Mouse (Mus musculus): ENCODE results near the gene Cmklr1.
A peak's percentile ranks its signal among the peaks of the same experiment; 100 is the strongest.

The Cmklr1 gene

DNA sequence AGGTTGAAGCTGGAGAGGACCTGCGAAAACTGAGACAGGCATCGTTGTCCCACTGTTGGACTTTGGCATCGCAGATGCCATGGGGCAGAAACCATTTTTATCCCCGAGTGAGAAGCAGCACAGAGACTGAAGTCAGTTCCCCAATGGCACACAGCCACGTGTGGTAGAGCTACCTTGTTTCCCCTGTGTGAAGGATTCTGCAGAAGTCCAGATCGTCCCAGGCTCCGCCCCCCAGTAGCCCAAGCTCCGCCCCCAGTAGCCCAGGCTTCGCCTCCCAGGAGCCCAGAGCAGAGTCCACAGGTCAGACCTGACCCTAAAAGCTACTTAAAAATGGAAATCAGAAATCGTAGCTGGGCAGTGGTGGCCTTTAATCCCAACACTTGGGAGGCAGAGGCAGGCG is 4.0 kb upstream of the Cmklr1 start:
- no peak for DNase-seq (ENCODE audit: low read depth, low spot score)

DNA sequence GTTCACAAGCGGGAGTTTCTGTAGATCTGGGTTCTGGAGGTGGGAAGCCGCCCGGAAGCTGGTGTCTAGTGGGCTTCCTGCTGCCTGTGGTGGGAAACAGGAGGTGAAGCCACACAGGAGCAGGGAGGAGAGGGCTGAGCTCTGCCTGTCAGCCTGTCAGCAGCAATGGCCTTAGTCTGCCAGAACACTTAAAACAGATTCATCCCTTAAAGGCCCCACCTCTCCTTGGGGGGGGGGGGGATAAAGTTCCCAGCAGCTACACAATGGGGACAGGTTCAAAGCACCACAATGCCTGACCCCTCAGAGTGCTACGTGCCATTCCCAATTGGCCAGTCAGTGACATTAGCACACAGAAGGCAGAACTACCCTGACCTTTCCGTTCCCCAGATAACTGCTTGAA is 2.0 kb upstream of the Cmklr1 start:
- no peak for DNase-seq (ENCODE audit: low read depth, low spot score)

DNA sequence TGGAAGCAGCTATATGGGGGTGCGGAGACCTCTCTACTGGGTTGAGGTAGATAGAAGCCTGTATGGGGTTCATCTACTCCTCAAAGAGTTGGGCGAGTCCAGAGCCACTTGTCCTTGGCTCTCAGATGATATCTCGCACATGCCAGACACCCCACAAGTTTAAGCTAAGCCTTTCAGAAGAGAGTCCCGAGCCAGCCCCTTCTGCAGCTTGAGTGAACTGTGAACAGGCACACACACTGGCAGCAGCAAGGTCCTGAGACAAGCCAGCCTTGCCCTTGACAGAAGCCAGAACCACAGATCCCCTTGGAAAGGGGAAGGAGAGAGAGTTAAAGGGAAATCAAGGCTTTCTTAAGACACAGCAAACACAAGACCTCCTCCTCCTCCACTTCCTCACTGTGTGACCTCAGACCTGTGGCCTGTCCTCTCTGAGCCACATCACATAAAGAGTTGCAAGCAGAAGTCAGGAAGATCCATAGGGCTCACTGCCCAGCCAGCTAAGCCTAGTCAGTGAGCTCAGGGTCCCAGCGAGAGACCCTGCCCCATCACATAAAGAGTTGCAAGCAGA is 1.5 kb downstream of the Cmklr1 start:
- no peak for DNase-seq (ENCODE audit: low read depth, low spot score)

DNA sequence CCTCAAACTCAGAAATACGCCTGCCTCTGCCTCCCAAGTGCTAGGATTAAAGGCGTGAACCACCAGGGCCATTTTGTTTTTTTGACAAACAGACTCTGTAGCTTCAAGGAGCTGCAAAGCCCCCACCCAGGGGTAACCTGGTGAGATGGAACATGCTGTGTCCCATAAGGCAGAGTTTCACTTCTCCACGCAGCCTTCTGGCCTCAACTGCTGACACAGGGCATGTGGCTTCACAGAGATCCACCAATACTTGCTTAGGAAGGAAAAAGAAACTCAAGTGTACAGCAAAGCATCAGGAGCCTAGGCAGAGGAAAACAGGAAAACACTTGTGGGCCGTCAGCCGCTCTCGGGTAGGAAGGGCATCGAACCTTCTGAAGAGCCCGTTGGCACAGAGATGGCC is 3.1 kb downstream of the Cmklr1 start:
- DNase-seq (ENCODE audit: low read depth, low spot score), result no peak

DNA sequence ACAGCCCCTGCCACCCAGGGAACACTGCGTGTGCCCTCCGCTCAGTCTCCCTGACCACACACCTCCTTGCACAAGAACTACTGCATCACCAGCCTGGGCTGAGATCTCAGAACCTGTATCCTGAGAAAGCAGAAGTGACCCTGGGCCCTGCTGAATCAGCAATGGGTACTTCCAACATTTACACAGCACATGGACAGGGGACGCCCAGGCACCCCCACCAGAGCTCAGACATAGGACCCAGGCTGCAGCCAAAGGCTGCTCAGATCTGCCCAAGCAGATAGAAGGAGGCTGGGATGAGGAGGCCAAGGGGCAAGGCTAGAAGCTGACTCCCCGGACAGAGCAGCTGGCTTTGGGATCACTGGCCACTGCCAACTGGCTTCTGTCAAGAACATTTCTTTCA is 5.7 kb downstream of the Cmklr1 start:
- DNase-seq (ENCODE audit: low read depth, low spot score), result no peak

DNA sequence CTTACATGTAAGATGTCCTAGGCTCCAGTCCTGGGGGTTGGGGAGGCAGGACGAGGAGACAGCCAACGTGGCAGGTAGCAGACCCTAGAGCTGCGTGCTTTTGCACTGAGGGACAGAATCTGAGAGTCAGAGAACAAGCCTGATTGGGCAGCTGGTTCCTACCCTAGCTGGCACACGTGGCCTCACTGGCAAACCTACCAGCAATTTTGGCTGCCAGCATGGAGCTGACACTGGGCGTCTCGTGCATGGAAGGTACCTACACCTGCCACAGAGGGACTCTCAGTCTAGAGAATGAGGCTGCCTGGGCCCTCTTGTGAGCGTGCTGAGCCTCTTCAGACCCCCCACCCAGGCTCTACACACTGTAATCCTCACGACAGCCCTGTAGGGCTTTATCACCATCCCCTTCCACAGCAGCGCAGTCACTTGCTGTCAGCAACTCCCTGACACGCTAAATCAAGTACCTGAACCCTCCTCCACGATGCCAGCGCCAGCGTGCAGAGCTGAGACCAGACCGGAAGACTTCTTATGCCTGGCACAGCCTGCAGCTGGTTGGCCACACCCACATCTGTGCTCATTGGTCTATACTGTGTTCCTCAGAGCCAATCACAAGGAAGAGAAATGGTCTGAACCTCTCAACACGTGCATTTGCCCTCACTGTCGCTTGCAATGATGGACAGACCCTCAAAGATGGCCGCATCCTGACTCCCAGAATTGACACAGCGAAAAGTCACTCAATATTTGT is 6.9 kb downstream of the Cmklr1 start:
- peak; percentile 24 for DNase-seq (ENCODE audit: low read depth, low spot score)

DNA sequence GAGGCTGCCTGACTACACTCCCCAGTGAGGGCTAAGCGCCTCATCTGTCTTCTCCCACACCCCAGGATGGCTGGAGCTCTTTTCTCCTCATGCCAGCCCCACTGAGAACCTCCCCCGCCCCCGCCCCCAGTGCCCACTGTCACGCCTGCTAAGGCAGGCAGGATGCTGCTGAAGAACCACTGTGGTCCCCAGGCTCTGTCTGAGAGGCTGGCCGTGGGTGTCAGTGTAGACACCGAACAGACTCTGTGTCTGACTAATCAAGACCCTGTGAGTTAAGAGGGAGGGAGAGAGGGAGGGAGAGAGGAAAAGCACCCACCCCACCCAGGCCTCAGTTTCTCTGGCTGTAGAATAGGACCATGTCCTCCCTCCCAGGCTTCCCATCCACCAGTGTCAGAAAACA is 9.2 kb downstream of the Cmklr1 start:
- peak; percentile 27 for DNase-seq (ENCODE audit: low read depth, low spot score)

DNA sequence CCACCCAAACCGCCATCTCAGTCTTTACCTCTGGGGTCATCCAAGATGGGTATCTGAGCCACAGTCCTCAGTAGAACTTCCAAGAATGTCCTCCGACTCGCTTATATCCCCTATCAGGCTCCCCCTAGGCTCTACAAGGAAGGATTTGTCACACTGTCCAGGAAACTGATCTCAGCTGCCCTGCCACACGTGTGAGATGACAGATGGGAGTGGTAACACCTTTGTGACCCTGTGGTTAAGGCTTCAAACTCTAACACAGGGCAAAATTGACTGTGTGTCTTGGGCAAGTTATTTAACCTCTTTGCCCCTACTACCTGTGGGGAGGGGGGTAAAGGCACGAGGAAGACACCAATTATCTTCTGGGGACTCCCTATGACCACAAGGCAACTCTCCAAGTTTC is 11.1 kb downstream of the Cmklr1 start:
- peak; percentile 48 for DNase-seq (ENCODE audit: low read depth, low spot score)

DNA sequence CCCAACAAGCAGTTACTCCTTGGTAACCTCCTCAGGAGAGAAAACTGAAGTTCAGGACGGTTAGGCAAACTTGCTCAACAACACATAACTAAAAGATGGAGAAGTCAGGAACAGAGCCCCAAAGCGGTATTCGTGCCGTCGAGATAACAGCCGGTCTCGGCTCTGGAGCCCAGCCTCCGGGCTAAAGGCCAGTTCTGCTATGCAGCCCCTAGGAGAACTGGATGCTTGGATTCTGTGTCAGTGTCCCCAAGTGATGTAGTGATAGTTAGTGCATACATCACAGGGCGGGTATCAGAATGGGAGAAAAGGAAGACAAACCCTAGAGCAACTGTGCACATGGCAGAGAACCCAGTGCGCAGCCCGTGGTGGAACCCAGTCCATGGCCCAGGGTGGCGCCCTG is 12.2 kb downstream of the Cmklr1 start:
- no peak for DNase-seq (ENCODE audit: low read depth, low spot score)

DNA sequence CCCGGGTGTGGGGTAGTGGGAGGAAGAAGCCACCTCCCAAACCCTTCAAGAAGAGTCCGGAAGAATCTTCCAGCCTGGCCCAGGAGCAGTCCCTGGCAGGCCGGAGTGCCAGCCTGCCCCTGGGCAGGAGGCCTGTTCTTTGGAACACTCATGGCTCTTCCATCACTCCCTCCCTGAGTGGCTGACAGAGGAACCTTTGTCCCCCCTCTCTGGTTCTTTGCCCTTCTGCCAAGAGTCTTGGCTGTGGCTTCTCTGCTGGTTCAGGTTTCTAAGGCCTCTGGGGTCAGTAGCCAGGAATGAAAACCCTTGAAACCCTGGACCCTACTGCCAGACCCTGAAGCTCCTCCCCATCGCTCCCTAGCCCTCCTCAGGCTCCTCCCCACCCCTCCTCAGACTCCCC is 12.6 kb downstream of the Cmklr1 start:
- no peak for DNase-seq (ENCODE audit: low read depth, low spot score)

DNA sequence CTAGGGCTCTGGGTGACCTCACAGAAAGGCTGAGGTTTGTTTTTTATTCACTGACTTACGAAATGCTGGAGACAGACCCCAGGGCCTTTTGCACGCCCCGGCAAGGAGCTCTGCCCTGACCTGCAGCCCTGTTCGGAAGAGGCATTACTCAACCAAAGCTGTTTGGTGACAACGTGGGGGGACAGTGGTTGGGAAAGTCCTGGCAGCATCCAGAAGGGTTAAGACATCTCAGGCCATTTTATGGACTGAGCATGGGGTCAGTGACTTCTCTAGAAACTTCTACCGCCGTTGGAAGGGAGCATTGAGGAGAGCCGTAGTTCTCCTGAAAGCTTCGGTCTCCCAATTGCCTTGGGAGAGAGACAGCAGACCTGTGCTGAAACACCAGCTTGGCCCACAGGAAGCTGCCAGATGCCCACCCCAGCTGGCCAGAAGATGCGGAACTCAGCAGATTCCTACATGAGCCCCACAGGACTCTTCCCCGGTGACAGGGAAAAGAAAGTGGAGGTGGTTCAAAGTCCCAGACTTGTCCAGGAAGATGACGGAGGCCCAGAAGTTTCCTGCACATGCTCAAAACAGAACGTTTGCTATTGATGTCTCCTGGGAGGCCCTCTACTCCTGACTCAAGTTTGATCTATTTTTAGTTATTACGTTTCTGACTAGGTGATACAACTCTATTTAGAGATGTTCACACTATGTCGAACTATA is 14.2 kb downstream of the Cmklr1 start:
- no peak for DNase-seq (ENCODE audit: low read depth, low spot score)

DNA sequence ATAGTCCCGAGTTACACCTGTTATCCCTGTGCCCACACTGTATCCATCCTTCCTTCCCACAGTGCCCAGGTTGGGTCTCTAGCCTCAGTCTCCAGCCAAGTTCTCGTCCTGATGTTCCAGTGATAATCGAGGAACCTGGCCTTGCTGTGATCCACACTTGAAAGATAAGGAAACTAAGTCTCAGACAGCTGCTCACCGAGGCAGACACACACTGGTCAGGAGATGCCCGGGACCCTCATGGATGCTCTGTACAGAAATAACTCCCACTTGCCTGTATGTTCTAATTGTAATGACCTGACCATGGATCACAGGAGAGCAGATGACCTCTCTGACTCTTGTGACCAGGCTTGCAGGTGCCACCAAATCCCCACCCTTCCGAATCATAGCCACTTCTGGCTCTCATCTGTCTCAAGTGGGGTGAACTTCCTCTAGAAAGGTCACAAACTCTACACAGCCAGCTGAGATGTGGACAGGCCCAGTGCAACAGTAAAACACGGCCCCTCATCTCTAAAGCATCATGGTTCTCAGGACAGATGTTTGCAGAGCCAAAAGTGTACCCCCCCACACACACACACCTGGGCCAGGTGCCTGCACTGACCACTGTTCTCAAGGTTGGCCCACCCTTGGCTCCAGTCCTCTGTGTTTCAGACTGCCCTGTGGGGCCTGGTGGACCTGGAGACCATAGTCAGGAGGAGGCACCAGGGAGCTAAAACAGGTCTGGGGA is 15.2 kb downstream of the Cmklr1 start:
- DNase-seq (ENCODE audit: low read depth, low spot score), result no peak

DNA sequence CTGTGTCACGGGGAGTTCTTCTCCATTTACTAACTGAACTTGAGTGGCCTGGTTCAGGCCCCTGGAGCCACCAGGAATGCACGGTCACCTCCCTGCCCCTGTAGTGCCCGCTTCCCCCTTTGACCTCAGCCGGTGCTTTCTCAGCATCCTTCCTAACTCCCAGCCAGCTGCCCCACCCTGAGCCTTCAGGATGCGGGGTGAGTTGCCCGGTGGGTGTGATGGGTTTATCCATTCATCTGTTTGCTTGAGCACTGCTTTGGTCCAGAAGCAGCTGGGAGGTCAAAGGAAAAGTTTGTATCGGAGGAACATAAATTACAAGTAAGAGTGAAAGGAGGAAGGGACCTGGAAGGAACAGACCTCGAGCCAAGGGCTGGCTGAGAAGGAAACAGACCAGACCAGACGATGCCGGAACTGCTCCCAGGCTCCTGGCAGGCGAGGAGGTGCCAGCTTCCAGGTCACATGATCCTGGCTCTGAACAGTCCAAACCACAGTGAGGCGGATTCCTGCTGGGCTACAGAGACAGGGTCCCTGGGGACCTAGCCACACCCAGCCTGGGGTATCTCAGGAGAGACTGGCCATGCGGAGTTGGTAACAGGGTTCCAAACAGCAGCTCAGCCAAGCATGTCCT is 16.1 kb downstream of the Cmklr1 start:
- DNase-seq (ENCODE audit: low read depth, low spot score), result no peak

DNA sequence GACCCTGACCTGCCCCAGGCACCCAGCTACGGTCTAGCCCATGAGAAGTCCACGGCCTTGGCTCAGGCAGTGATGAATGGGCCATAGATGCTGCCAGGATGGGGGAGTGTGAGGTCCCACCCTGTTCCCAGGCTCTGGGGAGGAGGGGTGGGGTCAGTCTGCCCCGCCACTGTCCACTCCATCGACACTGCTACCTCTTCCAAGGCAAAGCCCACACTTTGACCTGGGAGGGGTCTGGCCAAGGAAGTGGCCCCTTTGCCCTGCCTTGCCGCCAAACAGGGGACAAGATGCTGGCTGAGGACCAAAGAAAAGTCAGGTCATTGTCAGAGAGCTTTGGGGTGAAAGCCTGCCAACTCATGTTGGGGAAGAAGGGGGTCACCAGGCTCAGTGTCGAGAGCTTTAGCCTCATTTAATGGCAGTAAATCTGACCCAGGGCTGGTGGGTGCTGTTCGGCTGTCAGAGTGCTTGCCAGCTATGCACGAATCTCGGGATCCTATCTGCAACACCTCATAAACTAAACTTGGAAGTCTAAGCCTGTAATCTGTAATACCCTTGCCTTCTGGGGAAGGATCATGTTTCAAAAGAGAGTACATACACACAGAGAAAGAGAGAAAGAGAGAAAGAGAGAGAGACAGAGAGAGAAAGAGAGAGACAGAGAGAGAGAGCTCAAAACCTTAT is 17.1 kb downstream of the Cmklr1 start:
- DNase-seq (ENCODE audit: low read depth, low spot score), result no peak

DNA sequence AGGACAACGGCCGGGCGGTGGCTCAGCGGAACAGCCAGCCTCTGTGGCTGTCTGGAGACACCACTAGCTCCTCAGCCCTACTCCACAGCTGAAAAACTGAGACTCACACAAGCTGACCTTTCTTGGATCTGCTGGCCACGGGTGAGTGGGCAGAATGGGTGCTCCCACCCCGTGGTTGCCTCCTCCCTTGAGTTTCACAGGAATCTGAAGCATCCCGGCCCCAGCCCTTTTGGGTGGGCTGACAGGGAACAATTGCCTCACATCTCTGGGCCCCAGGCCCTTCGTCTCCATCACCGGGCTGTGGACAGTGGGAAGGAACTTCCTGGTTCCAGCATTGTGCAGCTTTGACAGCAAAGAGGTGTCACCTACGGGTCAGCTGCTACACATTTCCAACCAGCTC is 20.1 kb downstream of the Cmklr1 start:
- no peak for DNase-seq (ENCODE audit: low read depth, low spot score)

DNA sequence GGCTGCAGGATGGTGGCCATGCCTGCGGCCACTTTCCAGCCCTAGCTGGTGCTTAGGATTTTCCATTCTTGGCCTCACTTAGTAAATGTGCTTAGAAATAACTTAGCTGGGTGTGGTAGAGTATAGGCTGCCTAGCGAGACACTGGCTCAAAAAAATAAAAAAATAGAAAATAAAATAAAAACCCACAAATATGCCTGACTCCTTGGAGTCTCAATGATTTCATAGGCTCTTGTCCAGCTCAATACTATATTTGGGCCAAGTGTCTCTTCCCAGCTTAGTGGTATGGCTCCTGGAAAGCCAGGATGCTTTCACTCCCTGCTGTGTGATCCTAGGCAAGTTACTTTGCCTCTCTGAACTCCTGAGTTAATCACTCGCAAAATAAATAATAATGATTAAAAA is 21.0 kb downstream of the Cmklr1 start:
- DNase-seq (ENCODE audit: low read depth, low spot score), result no peak

DNA sequence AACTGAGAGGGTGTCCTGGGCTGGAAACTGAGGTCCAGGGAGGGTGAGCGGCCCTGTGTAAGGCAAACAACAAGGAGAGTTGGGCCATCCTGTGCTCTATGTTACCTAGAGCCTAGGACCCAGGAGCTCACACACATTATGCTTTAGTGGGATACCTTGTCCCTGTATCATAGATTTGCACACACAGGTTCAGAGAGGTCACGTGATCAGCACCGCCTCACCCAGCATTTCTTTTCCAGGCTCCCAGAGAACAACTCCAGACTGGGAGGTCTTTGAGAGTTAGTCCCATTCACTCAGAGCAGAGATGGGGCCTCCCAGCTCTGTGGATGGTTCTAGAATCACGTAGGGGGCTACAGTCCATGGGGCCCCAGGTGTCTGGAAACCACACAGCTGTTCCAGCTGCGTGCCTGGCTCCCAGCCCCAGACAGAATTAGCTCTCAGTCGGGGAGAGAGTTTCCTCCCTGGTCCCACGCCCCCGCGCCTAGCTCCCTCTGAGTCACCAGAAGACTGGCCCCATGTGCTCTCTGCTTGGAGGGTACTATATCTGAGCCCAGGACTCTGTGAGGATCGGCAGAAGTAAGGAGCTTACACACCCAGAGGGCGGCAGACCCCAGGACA is 22.3 kb downstream of the Cmklr1 start:
- DNase-seq (ENCODE audit: low read depth, low spot score), result no peak

DNA sequence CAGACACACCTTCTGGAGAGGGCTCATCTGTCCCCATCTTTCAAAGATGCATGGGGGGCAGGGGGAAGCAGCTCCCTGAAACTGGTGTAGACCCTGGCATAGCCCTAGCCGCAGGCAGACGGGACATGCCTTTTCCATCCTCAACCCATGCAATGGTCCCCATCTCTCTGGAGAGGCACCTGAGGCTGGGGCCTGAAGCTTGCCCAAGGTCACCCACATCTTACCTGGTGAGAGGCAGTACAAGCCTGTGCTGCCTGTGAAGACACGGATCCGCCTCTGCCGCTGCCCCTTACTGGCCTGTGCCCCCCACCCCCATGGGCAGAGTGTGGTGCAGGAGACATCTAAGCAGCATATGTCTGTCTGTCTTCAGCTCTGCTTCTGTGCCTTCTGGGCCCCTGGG is 23.2 kb downstream of the Cmklr1 start:
- DNase-seq (ENCODE audit: low read depth, low spot score), result no peak

DNA sequence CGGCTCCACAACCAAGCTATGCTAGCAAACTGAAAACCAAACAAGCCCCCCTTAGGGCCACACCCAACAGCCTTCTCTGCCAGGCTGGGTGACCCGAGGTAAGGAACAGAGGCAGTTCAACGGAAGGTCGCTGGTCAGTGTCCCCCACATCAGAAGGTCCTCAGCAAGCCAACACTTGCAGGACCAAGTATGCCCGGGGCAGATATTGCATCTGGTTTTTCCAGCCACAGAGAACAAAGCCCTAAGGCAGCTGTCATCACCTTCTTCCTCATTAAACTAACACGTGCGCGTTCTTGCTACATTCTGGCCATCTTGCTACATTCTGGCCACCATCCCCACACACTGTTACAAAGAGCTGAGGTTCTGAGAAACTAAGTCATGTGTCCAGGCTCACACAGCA is 23.9 kb downstream of the Cmklr1 start:
- no peak for DNase-seq (ENCODE audit: low read depth, low spot score)

DNA sequence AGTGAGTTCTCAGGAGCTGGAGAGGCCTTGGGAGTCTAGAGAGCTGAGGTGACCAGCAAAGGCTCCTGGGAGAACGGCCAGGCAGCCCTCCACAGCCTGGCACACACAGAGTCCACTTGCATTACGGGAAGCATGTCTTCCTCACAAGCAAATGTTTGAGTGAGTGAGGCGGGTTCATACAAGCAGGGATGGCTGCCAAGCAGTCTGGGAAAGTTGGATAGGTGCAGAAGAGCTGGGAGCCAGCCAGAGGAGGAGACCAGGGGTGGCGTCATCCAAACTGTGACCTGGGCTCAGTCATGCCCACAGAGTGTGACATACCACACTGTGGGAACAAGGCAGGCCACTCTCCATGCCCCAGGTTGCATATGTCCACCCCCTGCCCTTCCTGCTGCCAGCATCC is 25.2 kb downstream of the Cmklr1 start:
- no peak for DNase-seq (ENCODE audit: low read depth, low spot score)

DNA sequence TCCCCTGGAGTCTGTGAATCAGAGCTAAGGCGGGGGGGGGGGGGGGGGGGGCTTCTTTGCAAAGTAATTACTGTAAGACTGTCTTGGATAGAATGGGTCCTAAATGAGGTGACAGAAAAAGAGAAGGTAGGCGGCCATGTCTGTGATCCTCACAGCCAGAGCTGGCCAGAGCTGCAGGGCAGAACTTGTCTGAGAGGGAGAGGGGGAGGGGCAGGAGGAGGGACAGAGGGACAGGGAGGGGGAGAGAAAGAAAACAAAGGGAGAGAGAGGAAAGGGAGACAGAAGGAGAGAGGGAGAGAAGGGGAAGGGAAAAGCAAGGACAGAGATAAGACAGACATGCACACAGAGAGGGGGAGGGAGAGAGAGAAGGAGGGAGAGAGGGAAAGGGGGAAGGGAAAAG is 27.2 kb downstream of the Cmklr1 start:
- DNase-seq (ENCODE audit: low read depth, low spot score), result no peak

All from CD4-positive helper T cell, adult 2 months (primary cell).